In genomic region chr7:122260055-122260602, GRCm38 (mm10) we compare ENCODE assay signal across 14 mouse cellular contexts. TPM values are rescaled to one million over a fixed set of nuclear protein-coding genes. Genes with fewer than 3 reads are reported as not detected.
DNase-seq lines count a peak whose midpoint lies in the region; ATAC-seq and TF ChIP-seq lines count a peak whose summit lies in the region.
"Had no signal": no experiment of that assay in that cellular context is flagged by ENCODE, and none has a peak within 500 bp of the region (broad histone marks: within the 10 kb centered on the region; RNA-seq: fewer than 3 reads in every experiment).

No protein-coding gene starts in this region.

- no peak for TF ChIP-seq CTCF in lung, postnatal 0 days (IDR thresholded peaks at IDR 0.05)
- no peak for TF ChIP-seq CTCF in lung, adult 2 months (IDR thresholded peaks at IDR 0.05; ENCODE audit: insufficient read depth, low read length)

- peaks cover 6% of the 10 kb centered on the region for H3K4me1 ChIP-seq in heart, embryonic 10.5 days
- H3K4me1 ChIP-seq in lung, postnatal 0 days (ENCODE audit: insufficient read depth, low read depth, low read length) = no peaks in the 10 kb centered on the region
- no peaks in the 10 kb centered on the region for H3K4me1 ChIP-seq in lung, adult 2 months (ENCODE audit: control insufficient read depth, insufficient read depth, low read length)
- no peaks in the 10 kb centered on the region for H3K4me1 ChIP-seq in liver, embryonic 16.5 days (ENCODE audit: control insufficient read depth, low read depth, low read length)
- no peaks in the 10 kb centered on the region for H3K4me1 ChIP-seq in forebrain, embryonic 14.5 days (ENCODE audit: control insufficient read depth, insufficient read depth, low read length)
- H3K4me1 ChIP-seq: heart, embryonic 15.5 days had no signal

- H3K36me3 ChIP-seq in heart, embryonic 10.5 days = no peaks in the 10 kb centered on the region
- no peaks in the 10 kb centered on the region for H3K36me3 ChIP-seq in lung, postnatal 0 days (ENCODE audit: insufficient read depth, low read length)
- H3K36me3 ChIP-seq in liver, embryonic 16.5 days (ENCODE audit: control insufficient read depth, insufficient read depth) = no peaks in the 10 kb centered on the region
- no peaks in the 10 kb centered on the region for H3K36me3 ChIP-seq in forebrain, embryonic 14.5 days (ENCODE audit: control insufficient read depth, insufficient read depth, low read length)
- H3K36me3 ChIP-seq: heart, embryonic 15.5 days had no signal

- peak; percentile 32 to 53 for DNase-seq in heart, adult 9 months (ENCODE audit: low spot score in 2 of 2)
- DNase-seq in heart, embryonic 10.5 days (ENCODE audit: low spot score) = no peak
- peak; percentile 9 for DNase-seq in lung, postnatal 0 days (ENCODE audit: low spot score)
- no peak for DNase-seq in lung, adult 2 months
- DNase-seq in spleen, postnatal 36 days (ENCODE audit: low spot score in 2 of 2) = peak; percentile 56 to 70
- no peak for DNase-seq in forebrain, embryonic 14.5 days (ENCODE audit: low spot score)
- DNase-seq: left cerebral cortex, postnatal 4 days; thymus, postnatal 36 days had no signal

- no peak overlapping the region for H3K4me3 ChIP-seq in heart, embryonic 10.5 days
- no peak overlapping the region for H3K4me3 ChIP-seq in lung, postnatal 0 days (ENCODE audit: low read depth, low read length)
- no peak overlapping the region for H3K4me3 ChIP-seq in lung, adult 2 months (replicated peaks; ENCODE audit: extremely low read depth, low read depth, low read length)
- H3K4me3 ChIP-seq in liver, embryonic 16.5 days (ENCODE audit: low read depth, low read length) = no peak overlapping the region
- no peak overlapping the region for H3K4me3 ChIP-seq in forebrain, embryonic 14.5 days (ENCODE audit: low read depth, low read length)
- H3K4me3 ChIP-seq: heart, embryonic 15.5 days; megakaryocyte, embryonic 14.5 days had no signal

- no peaks in the 10 kb centered on the region for H3K9me3 ChIP-seq in heart, embryonic 10.5 days
- no peaks in the 10 kb centered on the region for H3K9me3 ChIP-seq in lung, postnatal 0 days (ENCODE audit: low read length)
- H3K9me3 ChIP-seq in liver, embryonic 16.5 days (replicated peaks; ENCODE audit: control insufficient read depth, low read length) = no peaks in the 10 kb centered on the region
- no peaks in the 10 kb centered on the region for H3K9me3 ChIP-seq in forebrain, embryonic 14.5 days (replicated peaks; ENCODE audit: control insufficient read depth, low read length)
- H3K9me3 ChIP-seq: heart, embryonic 15.5 days; megakaryocyte, embryonic 14.5 days had no signal

- TF ChIP-seq EP300 in lung, postnatal 0 days (IDR thresholded peaks at IDR 0.05) = no peak

- ATAC-seq in lung, postnatal 0 days = no peak
- no peak for ATAC-seq in liver, embryonic 16.5 days (ENCODE audit: low read depth)
- ATAC-seq in frontal cortex, adult (ENCODE audit: low TSS enrichment) = no peak
- no peak for ATAC-seq in forebrain, embryonic 14.5 days
- ATAC-seq: CD4-positive, CD25-positive, alpha-beta regulatory T cell, adult 4 months; intestine, embryonic 16.5 days had no signal

- H3K9ac ChIP-seq in lung, postnatal 0 days (replicated peaks; ENCODE audit: low read depth) = no peak overlapping the region
- H3K9ac ChIP-seq in liver, embryonic 16.5 days (ENCODE audit: low read depth, low read length) = no peak overlapping the region
- H3K9ac ChIP-seq in forebrain, embryonic 14.5 days (ENCODE audit: low read length) = no peak overlapping the region
- H3K9ac ChIP-seq: heart, embryonic 15.5 days had no signal

- H3K27me3 ChIP-seq in heart, embryonic 10.5 days (ENCODE audit: insufficient read depth, poor library complexity, severe bottlenecking) = peaks cover 5% of the 10 kb centered on the region; the same call in 1 of the 2 replicates
- H3K27me3 ChIP-seq in lung, postnatal 0 days (replicated peaks; ENCODE audit: insufficient read depth, low read length) = no peaks in the 10 kb centered on the region
- H3K27me3 ChIP-seq in liver, embryonic 16.5 days (ENCODE audit: control insufficient read depth, insufficient read depth, low read depth, low read length) = no peaks in the 10 kb centered on the region
- H3K27me3 ChIP-seq in forebrain, embryonic 14.5 days (replicated peaks; ENCODE audit: control insufficient read depth, insufficient read depth, low read length) = no peaks in the 10 kb centered on the region
- H3K27me3 ChIP-seq: heart, embryonic 15.5 days had no signal

- TF ChIP-seq POLR2A in lung, adult 2 months (IDR thresholded peaks at IDR 0.05; ENCODE audit: borderline replicate concordance, extremely low read depth, low read depth, low read length) = no peak

- no peak overlapping the region for H3K4me2 ChIP-seq in lung, postnatal 0 days (replicated peaks; ENCODE audit: low read depth, low read length)
- H3K4me2 ChIP-seq in liver, embryonic 16.5 days (ENCODE audit: low read depth, low read length) = no peak overlapping the region
- H3K4me2 ChIP-seq in forebrain, embryonic 14.5 days (ENCODE audit: low read length) = no peak overlapping the region
- H3K4me2 ChIP-seq: heart, embryonic 15.5 days had no signal

- no peak overlapping the region for H3K27ac ChIP-seq in heart, embryonic 10.5 days
- H3K27ac ChIP-seq in lung, postnatal 0 days (ENCODE audit: low read length) = no peak overlapping the region
- H3K27ac ChIP-seq in liver, embryonic 16.5 days (ENCODE audit: low read length) = peak overlapping the region; percentile 52
- no peak overlapping the region for H3K27ac ChIP-seq in forebrain, embryonic 14.5 days (ENCODE audit: low read depth, low read length)
- H3K27ac ChIP-seq: heart, embryonic 15.5 days had no signal

- 76% methylated on average over 5 of the region's 5 CpGs for WGBS in heart, embryonic 10.5 days
- WGBS in lung, postnatal 0 days = 71% methylated on average over 5 of the region's 5 CpGs
- 68% methylated on average over 5 of the region's 5 CpGs for WGBS in lung, adult 2 months
- WGBS in liver, embryonic 16.5 days (ENCODE audit: insufficient replicate concordance) = 36% methylated on average over 5 of the region's 5 CpGs
- 89% methylated on average over 5 of the region's 5 CpGs for WGBS in forebrain, embryonic 14.5 days

RNA-seq across cellular contexts. Expression of gene Prkcb, which starts 28.4 kb away (rescaled TPM):
- polyA plus RNA-seq in heart, embryonic 10.5 days (2016; fragmentation: Nextera tagmentation; extraction: Ambion mirVana) = 13.3 and 14.3 TPM in 2 replicates
- 2.2 and 2.3 TPM in 2 replicates for polyA plus RNA-seq in lung, postnatal 0 days (2015; fragmentation: Nextera tagmentation; extraction: Ambion mirVana)
- 7.8 and 10.9 TPM in 2 replicates for polyA plus RNA-seq in lung, adult 2 months (2012; rRNA removed)
- 4.7 and 4.8 TPM in 2 replicates for polyA plus RNA-seq in liver, embryonic 16.5 days (2015; fragmentation: Nextera tagmentation; extraction: Ambion mirVana)
- polyA plus RNA-seq in forebrain, embryonic 14.5 days (2014; fragmentation: Nextera tagmentation; extraction: Ambion mirVana) = 29.4 and 39.3 TPM in 2 replicates

RNA-seq across cellular contexts. Expression of gene Chp2, which starts 40.8 kb away (rescaled TPM):
- polyA plus RNA-seq in heart, embryonic 10.5 days (2016; fragmentation: Nextera tagmentation; extraction: Ambion mirVana) = 0.18 TPM in 1 of 2 replicates, not detected in the other
- polyA plus RNA-seq in lung, postnatal 0 days (2015; fragmentation: Nextera tagmentation; extraction: Ambion mirVana) = 2.0 TPM in 2 replicates
- polyA plus RNA-seq in lung, adult 2 months (2012; rRNA removed) = 3.3 and 3.6 TPM in 2 replicates
- polyA plus RNA-seq in liver, embryonic 16.5 days (2015; fragmentation: Nextera tagmentation; extraction: Ambion mirVana) = 3.1 TPM in 2 replicates
- polyA plus RNA-seq in forebrain, embryonic 14.5 days (2014; fragmentation: Nextera tagmentation; extraction: Ambion mirVana) = 0.66 and 0.79 TPM in 2 replicates
- polyA plus RNA-seq: CD4-positive, CD25-positive, alpha-beta regulatory T cell, adult 4 months had no signal

Comparison
In these comparisons a context has a peak if more than half of its experiments do, and no peak if none do; other contexts are left out.
1. DNase-seq: peak in heart, adult 9 months (2 of 2), lung, postnatal 0 days (single experiment) and spleen, postnatal 36 days (2 of 2); none in heart, embryonic 10.5 days (single experiment), lung, adult 2 months (single experiment) and forebrain, embryonic 14.5 days (single experiment).